Mouse (Mus musculus) liver (tissue): Measurements from ENCODE around the gene Sipa1l3.
A peak's percentile ranks its signal among the peaks of the same experiment; 100 is the strongest.

Source experiments
- DNase-seq: peaks from one replicate; pipeline ENCODE4 v3.0.0-alpha.2; 2020; ENCODE audit warnings: mixed read lengths

Gene Sipa1l3

GRCm38 (mm10) chr7:29505337-29506318 lies 12.8 kb downstream of the Sipa1l3 start:
- DNase-seq, result peak; percentile 30

GRCm38 (mm10) chr7:29504683-29505290 lies 13.7 kb downstream of the Sipa1l3 start:
- DNase-seq, result no peak

- no peak for DNase-seq
Measured at GRCm38 (mm10) chr7:29503616-29504015, 14.8 kb downstream of the Sipa1l3 start.

- no peak for DNase-seq
Measured at GRCm38 (mm10) chr7:29501214-29501613, 17.2 kb downstream of the Sipa1l3 start.

GRCm38 (mm10) chr7:29499071-29499470 lies 19.4 kb downstream of the Sipa1l3 start:
- no peak for DNase-seq

- DNase-seq, result no peak
Measured at GRCm38 (mm10) chr7:29496953-29497590, 21.4 kb downstream of the Sipa1l3 start.

GRCm38 (mm10) chr7:29496332-29496731 lies 22.1 kb downstream of the Sipa1l3 start:
- DNase-seq, result no peak

GRCm38 (mm10) chr7:29495880-29496279 lies 22.6 kb downstream of the Sipa1l3 start:
- no peak for DNase-seq

GRCm38 (mm10) chr7:29494854-29495253 lies 23.6 kb downstream of the Sipa1l3 start:
- no peak for DNase-seq

GRCm38 (mm10) chr7:29494015-29494414 lies 24.4 kb downstream of the Sipa1l3 start:
- no peak for DNase-seq

- DNase-seq, result no peak
Measured at GRCm38 (mm10) chr7:29492992-29493391, 25.4 kb downstream of the Sipa1l3 start.

- DNase-seq, result no peak
Measured at GRCm38 (mm10) chr7:29491861-29492260, 26.6 kb downstream of the Sipa1l3 start.

- no peak for DNase-seq
Measured at GRCm38 (mm10) chr7:29491471-29491755, 27.0 kb downstream of the Sipa1l3 start.

GRCm38 (mm10) chr7:29490704-29491470 lies 27.6 kb downstream of the Sipa1l3 start:
- DNase-seq, result no peak

- no peak for DNase-seq
Measured at GRCm38 (mm10) chr7:29489851-29490250, 28.6 kb downstream of the Sipa1l3 start.

GRCm38 (mm10) chr7:29489364-29489763 lies 29.1 kb downstream of the Sipa1l3 start:
- DNase-seq, result no peak

GRCm38 (mm10) chr7:29486753-29487152 lies 31.7 kb downstream of the Sipa1l3 start:
- DNase-seq, result no peak

- no peak for DNase-seq
Measured at GRCm38 (mm10) chr7:29485721-29486120, 32.7 kb downstream of the Sipa1l3 start.

GRCm38 (mm10) chr7:29483556-29483955 lies 34.9 kb downstream of the Sipa1l3 start:
- no peak for DNase-seq

- no peak for DNase-seq
Measured at GRCm38 (mm10) chr7:29481345-29482155, 36.9 kb downstream of the Sipa1l3 start.

GRCm38 (mm10) chr7:29480590-29481344 lies 37.7 kb downstream of the Sipa1l3 start:
- no peak for DNase-seq
